Comparison of ENCODE assay signal across 8 mouse cellular contexts in genomic region chr5:24586106-24586505, GRCm38 (mm10). TPM values are rescaled to one million over a fixed set of nuclear protein-coding genes. Genes with fewer than 3 reads are reported as not detected.
DNase-seq lines count a peak whose midpoint lies in the region; ATAC-seq and TF ChIP-seq lines count a peak whose summit lies in the region.

No protein-coding gene starts in this region.

- no peaks in the 10 kb centered on the region for H3K27me3 ChIP-seq in kidney, embryonic 14.5 days (ENCODE audit: control insufficient read depth, insufficient read depth, low read length)
- no peaks in the 10 kb centered on the region for H3K27me3 ChIP-seq in hindbrain, embryonic 14.5 days (ENCODE audit: control insufficient read depth, insufficient read depth, low read length)
- 0 out of 2 replicates have a peak, but pooled peaks cover 3% of the 10 kb centered on the region for H3K27me3 ChIP-seq in midbrain, embryonic 13.5 days

- peak overlapping the region; percentile 73 for H3K9ac ChIP-seq in kidney, embryonic 14.5 days (ENCODE audit: low read depth, low read length)
- peak overlapping the region; percentile 75 for H3K9ac ChIP-seq in hindbrain, embryonic 14.5 days
- peak overlapping the region; percentile 81 for H3K9ac ChIP-seq in midbrain, embryonic 13.5 days (replicated peaks)

- peak overlapping the region; percentile 64 for H3K4me3 ChIP-seq in kidney, embryonic 14.5 days (ENCODE audit: low read length)
- H3K4me3 ChIP-seq in bone marrow, adult 2 months (replicated peaks; ENCODE audit: control insufficient read depth, low read depth, low read length), result peak overlapping the region; percentile 95
- H3K4me3 ChIP-seq in hindbrain, embryonic 14.5 days (replicated peaks; ENCODE audit: low read length), result peak overlapping the region; percentile 58
- H3K4me3 ChIP-seq in midbrain, embryonic 13.5 days (replicated peaks), result peak overlapping the region; percentile 86

- no peak for DNase-seq in kidney, adult 8-10 months
- DNase-seq in hindbrain, embryonic 14.5 days (ENCODE audit: low spot score), result no peak
- no peak for DNase-seq in right cerebral cortex, postnatal 36 days (ENCODE audit: low spot score in 2 of 2)
- no peak for DNase-seq in embryo, embryonic 10 days (ENCODE audit: low spot score)
- DNase-seq in cerebellum, adult 9-11 months, result no peak

- no peak for TF ChIP-seq POLR2A in bone marrow, adult 2 months (IDR thresholded peaks at IDR 0.05; ENCODE audit: borderline replicate concordance, control insufficient read depth, low read depth, low read length)

- peaks cover 15% of the 10 kb centered on the region for H3K4me1 ChIP-seq in kidney, embryonic 14.5 days (ENCODE audit: control insufficient read depth, insufficient read depth, low read length)
- H3K4me1 ChIP-seq in bone marrow, adult 2 months (ENCODE audit: control insufficient read depth, insufficient read depth, low read length), result peaks cover 10% of the 10 kb centered on the region
- H3K4me1 ChIP-seq in hindbrain, embryonic 14.5 days (replicated peaks; ENCODE audit: control insufficient read depth, insufficient read depth, low read length), result peaks cover 13% of the 10 kb centered on the region
- H3K4me1 ChIP-seq in midbrain, embryonic 13.5 days (replicated peaks), result peaks cover 34% of the 10 kb centered on the region

- 9% methylated on average over 8 of the region's 8 CpGs for WGBS in kidney, embryonic 14.5 days
- 6% methylated on average over 8 of the region's 8 CpGs for WGBS in bone marrow, adult 2 months
- 10% methylated on average over 8 of the region's 8 CpGs for WGBS in hindbrain, embryonic 14.5 days
- 11% methylated on average over 8 of the region's 8 CpGs for WGBS in midbrain, embryonic 13.5 days

- H3K36me3 ChIP-seq in kidney, embryonic 14.5 days (ENCODE audit: control insufficient read depth, insufficient read depth, low read length), result peaks cover 22% of the 10 kb centered on the region; the same call in 1 of the 2 replicates
- peaks cover 29% of the 10 kb centered on the region for H3K36me3 ChIP-seq in hindbrain, embryonic 14.5 days (replicated peaks; ENCODE audit: control insufficient read depth, insufficient read depth)
- peaks cover 30% of the 10 kb centered on the region for H3K36me3 ChIP-seq in midbrain, embryonic 13.5 days

- H3K4me2 ChIP-seq in kidney, embryonic 14.5 days (replicated peaks; ENCODE audit: low read depth, low read length), result peak overlapping the region; percentile 75
- peak overlapping the region; percentile 75 for H3K4me2 ChIP-seq in hindbrain, embryonic 14.5 days (replicated peaks)
- H3K4me2 ChIP-seq in midbrain, embryonic 13.5 days (replicated peaks), result peak overlapping the region; percentile 98

- H3K9me3 ChIP-seq in kidney, embryonic 14.5 days (ENCODE audit: control insufficient read depth, low read length), result no peaks in the 10 kb centered on the region
- H3K9me3 ChIP-seq in hindbrain, embryonic 14.5 days (ENCODE audit: control insufficient read depth, low read length), result no peaks in the 10 kb centered on the region
- no peaks in the 10 kb centered on the region for H3K9me3 ChIP-seq in midbrain, embryonic 13.5 days

- no peak overlapping the region for H3K27ac ChIP-seq in kidney, embryonic 14.5 days (ENCODE audit: low read depth, low read length)
- peak overlapping the region; percentile 68; the same call in 1 of the 2 replicates for H3K27ac ChIP-seq in bone marrow, adult 2 months (ENCODE audit: control insufficient read depth, insufficient read depth, low read depth, low read length, poor library complexity)
- peak overlapping the region; percentile 69 for H3K27ac ChIP-seq in hindbrain, embryonic 14.5 days
- H3K27ac ChIP-seq in midbrain, embryonic 13.5 days, result peak overlapping the region; percentile 83

- ATAC-seq in kidney, embryonic 14.5 days (ENCODE audit: low FRiP score, low TSS enrichment), result no peak
- peak; percentile 29 for ATAC-seq in hindbrain, embryonic 14.5 days (ENCODE audit: low FRiP score)
- peak; percentile 44 for ATAC-seq in midbrain, embryonic 13.5 days

- no peak for TF ChIP-seq CTCF in bone marrow, adult 2 months (IDR thresholded peaks at IDR 0.05; ENCODE audit: control insufficient read depth, insufficient read depth, low read length)

RNA-seq across cellular contexts. Expression of gene Chpf2, which starts 0.4 kb away (rescaled TPM):
- 8.3 and 11.0 TPM in 2 replicates for polyA plus RNA-seq in kidney, embryonic 14.5 days (2014; fragmentation: Nextera tagmentation; extraction: Ambion mirVana)
- polyA plus RNA-seq in bone marrow, adult 2 months (2011; ENCODE audit: insufficient read depth, insufficient read length, low replicate concordance, missing spikeins), result 8.6 and 20.6 TPM in 2 replicates
- polyA plus RNA-seq in hindbrain, embryonic 14.5 days (2014; fragmentation: Nextera tagmentation; extraction: Ambion mirVana), result 14.0 and 14.4 TPM in 2 replicates
- polyA plus RNA-seq in midbrain, embryonic 13.5 days (2015; fragmentation: Nextera tagmentation; extraction: Ambion mirVana), result 17.8 and 18.6 TPM in 2 replicates

RNA-seq across cellular contexts. Expression of gene Abcf2, which starts 8.8 kb away (rescaled TPM):
- 102 and 121 TPM in 2 replicates for polyA plus RNA-seq in kidney, embryonic 14.5 days (2014; fragmentation: Nextera tagmentation; extraction: Ambion mirVana)
- 22.9 and 29.1 TPM in 2 replicates for polyA plus RNA-seq in bone marrow, adult 2 months (2011; ENCODE audit: insufficient read depth, insufficient read length, low replicate concordance, missing spikeins)
- polyA plus RNA-seq in hindbrain, embryonic 14.5 days (2014; fragmentation: Nextera tagmentation; extraction: Ambion mirVana), result 72.3 and 87.2 TPM in 2 replicates
- polyA plus RNA-seq in midbrain, embryonic 13.5 days (2015; fragmentation: Nextera tagmentation; extraction: Ambion mirVana), result 98.2 and 103 TPM in 2 replicates

RNA-seq across cellular contexts. Expression of gene 4931409K22Rik, which starts 29.5 kb away (rescaled TPM):
- 0.26 and 0.34 TPM in 2 replicates for polyA plus RNA-seq in kidney, embryonic 14.5 days (2014; fragmentation: Nextera tagmentation; extraction: Ambion mirVana)
- polyA plus RNA-seq in bone marrow, adult 2 months (2011; ENCODE audit: insufficient read depth, insufficient read length, low replicate concordance, missing spikeins), result 4.7 TPM in 1 of 2 replicates, not detected in the other
- 0.10 and 0.19 TPM in 2 replicates for polyA plus RNA-seq in hindbrain, embryonic 14.5 days (2014; fragmentation: Nextera tagmentation; extraction: Ambion mirVana)
- 0.07 and 0.08 TPM in 2 replicates for polyA plus RNA-seq in midbrain, embryonic 13.5 days (2015; fragmentation: Nextera tagmentation; extraction: Ambion mirVana)

RNA-seq across cellular contexts. Expression of gene Smarcd3, which starts 38.1 kb away (rescaled TPM):
- 40.4 and 41.1 TPM in 2 replicates for polyA plus RNA-seq in kidney, embryonic 14.5 days (2014; fragmentation: Nextera tagmentation; extraction: Ambion mirVana)
- polyA plus RNA-seq in bone marrow, adult 2 months (2011; ENCODE audit: insufficient read depth, insufficient read length, low replicate concordance, missing spikeins), result 3.4 and 6.1 TPM in 2 replicates
- polyA plus RNA-seq in hindbrain, embryonic 14.5 days (2014; fragmentation: Nextera tagmentation; extraction: Ambion mirVana), result 149 and 171 TPM in 2 replicates
- polyA plus RNA-seq in midbrain, embryonic 13.5 days (2015; fragmentation: Nextera tagmentation; extraction: Ambion mirVana), result 119 and 127 TPM in 2 replicates

RNA-seq across cellular contexts. Expression of gene Asb10, which starts 45.3 kb away (rescaled TPM):
- polyA plus RNA-seq in kidney, embryonic 14.5 days (2014; fragmentation: Nextera tagmentation; extraction: Ambion mirVana), result 0.54 and 0.91 TPM in 2 replicates
- polyA plus RNA-seq in bone marrow, adult 2 months (2011; ENCODE audit: insufficient read depth, insufficient read length, low replicate concordance, missing spikeins), result not detected in 2 replicates
- polyA plus RNA-seq in hindbrain, embryonic 14.5 days (2014; fragmentation: Nextera tagmentation; extraction: Ambion mirVana), result 0.22 and 0.23 TPM in 2 replicates
- 0.17 TPM in 1 of 2 replicates, not detected in the other for polyA plus RNA-seq in midbrain, embryonic 13.5 days (2015; fragmentation: Nextera tagmentation; extraction: Ambion mirVana)
